Mouse (Mus musculus) MEL (cell line): ENCODE results near the gene Hinfp.

Experiments
- CTCF ChIP-seq, 3 experiments: IDR thresholded peaks in 2 of 3; conservative IDR thresholded peaks in 1 of 3; 2 replicates each; pipeline ENCODE4 v1.5.1; 2011 to 2012; ENCODE audit warnings: low read length in 3 of 3, low read depth in 2 of 3, mild to moderate bottlenecking in 2 of 3, improper control_type of control experiment in 1 of 3, inconsistent platforms in 1 of 3, mixed read lengths in 1 of 3, moderate library complexity in 1 of 3; ENCODE audit not compliant: control insufficient read depth in 1 of 3, insufficient read depth in 1 of 3, poor library complexity in 1 of 3, severe bottlenecking in 1 of 3
- ELF1 ChIP-seq: IDR thresholded peaks from 2 replicates; pipeline ENCODE4 v1.6.1; 2014; ENCODE audit warnings: low read depth, mild to moderate bottlenecking, inconsistent platforms, low read length, improper control_type of control experiment, moderate library complexity
- EP300 ChIP-seq, 2 experiments: IDR thresholded peaks; 2 replicates each; pipeline ENCODE4 v1.6.1; 2011; ENCODE audit warnings: improper control_type of control experiment in 2 of 2, low read length in 2 of 2, low read depth in 1 of 2, mild to moderate bottlenecking in 1 of 2
- HCFC1 ChIP-seq: IDR thresholded peaks from 2 replicates; pipeline ENCODE4 v1.6.1; 2012; ENCODE audit warnings: low read depth, mild to moderate bottlenecking, inconsistent platforms, low read length, improper control_type of control experiment, moderate library complexity
- POLR2A ChIP-seq, 2 experiments: IDR thresholded peaks; 2 replicates each; pipeline ENCODE4 v1.6.1; 2011 to 2012; ENCODE audit warnings: low read length in 2 of 2, mild to moderate bottlenecking in 2 of 2, control low read depth in 1 of 2, improper control_type of control experiment in 1 of 2, low read depth in 1 of 2, moderate library complexity in 1 of 2; ENCODE audit not compliant: control insufficient read depth in 1 of 2, insufficient read depth in 1 of 2, poor library complexity in 1 of 2
- RCOR1 ChIP-seq: IDR thresholded peaks from 2 replicates; pipeline ENCODE4 v1.6.1; 2012; ENCODE audit warnings: low read depth, mild to moderate bottlenecking, inconsistent platforms, low read length, improper control_type of control experiment
- ZNF384 ChIP-seq: IDR thresholded peaks from 2 replicates; pipeline ENCODE4 v1.6.1; 2012; ENCODE audit warnings: low read depth, mild to moderate bottlenecking, inconsistent platforms, low read length, improper control_type of control experiment

- TF ChIP-seq CTCF (IDR thresholded peaks at IDR 0.05 in 2 of 3, conservative IDR thresholded peaks at IDR 0.05 in 1 of 3; ENCODE audit: control insufficient read depth in 1 of 3, insufficient read depth in 1 of 3, low read depth in 2 of 3, low read length in 3 of 3, poor library complexity in 1 of 3, severe bottlenecking in 1 of 3) (no peak), HCFC1 (0 out of 2 replicates have a peak, but pooled peaks have one; percentile 6), ELF1 (no peak), POLR2A (IDR thresholded peaks at IDR 0.05; ENCODE audit: control insufficient read depth in 1 of 2, insufficient read depth in 1 of 2, low read depth in 1 of 2, low read length in 2 of 2, poor library complexity in 1 of 2) (peak; percentile 51 to 59; a peak in 2 of 4 replicates), EP300 (IDR thresholded peaks at IDR 0.05; ENCODE audit: low read depth in 1 of 2, low read length in 2 of 2) (peak; percentile 84 to 88), ZNF384 (no peak), RCOR1 (peak; percentile 45; the same call in 1 of the 2 replicates)
Measured at GRCm38 (mm10) chr9:44288076-44288958, 17.2 kb downstream of the Hinfp start, which contains the start of gene Abcg4.
